Mouse (Mus musculus) c-Kit-positive CD71-positive TER-119-negative erythroid progenitor cells, embryonic 14.5 days (primary cell): Measurements from ENCODE around the gene Tor1aip2.

Experiments used
- DNase-seq: peaks from one replicate; pipeline ENCODE4 v3.0.0-alpha.2; 2013; ENCODE audit warnings: low read depth

Gene Tor1aip2

GRCm38 (mm10) chr1:156041451-156042241 lies 6.4 kb downstream of the Tor1aip2 start:
- DNase-seq: peak; percentile 31

GRCm38 (mm10) chr1:156042481-156042880 lies 7.3 kb downstream of the Tor1aip2 start:
- no peak for DNase-seq

GRCm38 (mm10) chr1:156043027-156043426 lies 7.8 kb downstream of the Tor1aip2 start:
- peak; percentile 55 for DNase-seq

- DNase-seq: no peak
Measured at GRCm38 (mm10) chr1:156044211-156044611, 9.0 kb downstream of the Tor1aip2 start.

GRCm38 (mm10) chr1:156046688-156047087 lies 11.5 kb downstream of the Tor1aip2 start:
- no peak for DNase-seq

- no peak for DNase-seq
Measured at GRCm38 (mm10) chr1:156058207-156058606, 23.0 kb downstream of the Tor1aip2 start.

DNA sequence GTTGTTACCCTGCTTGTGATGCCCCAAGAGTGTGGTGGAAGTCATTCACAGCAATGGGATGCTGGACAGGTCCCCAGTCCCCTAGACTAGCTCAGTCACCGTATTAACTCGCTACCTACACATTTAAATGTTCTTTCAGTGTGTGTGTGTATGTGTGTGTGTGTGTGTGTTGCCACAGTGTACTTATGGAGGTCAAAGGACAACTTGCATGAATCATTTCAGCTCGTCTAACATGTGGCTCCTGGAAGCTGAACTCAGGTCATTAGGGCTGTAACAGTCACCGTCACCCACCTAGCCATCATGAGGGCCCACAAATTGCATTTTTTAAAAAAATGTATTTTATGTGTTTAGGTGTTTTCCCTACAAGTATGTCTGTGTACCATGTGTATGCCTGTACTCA lies 27.0 kb downstream of the Tor1aip2 start:
- DNase-seq: no peak

GRCm38 (mm10) chr1:156066133-156066532 lies 30.9 kb downstream of the Tor1aip2 start:
- no peak for DNase-seq

- no peak for DNase-seq
Measured at GRCm38 (mm10) chr1:156070106-156070505, 34.9 kb downstream of the Tor1aip2 start.

DNA sequence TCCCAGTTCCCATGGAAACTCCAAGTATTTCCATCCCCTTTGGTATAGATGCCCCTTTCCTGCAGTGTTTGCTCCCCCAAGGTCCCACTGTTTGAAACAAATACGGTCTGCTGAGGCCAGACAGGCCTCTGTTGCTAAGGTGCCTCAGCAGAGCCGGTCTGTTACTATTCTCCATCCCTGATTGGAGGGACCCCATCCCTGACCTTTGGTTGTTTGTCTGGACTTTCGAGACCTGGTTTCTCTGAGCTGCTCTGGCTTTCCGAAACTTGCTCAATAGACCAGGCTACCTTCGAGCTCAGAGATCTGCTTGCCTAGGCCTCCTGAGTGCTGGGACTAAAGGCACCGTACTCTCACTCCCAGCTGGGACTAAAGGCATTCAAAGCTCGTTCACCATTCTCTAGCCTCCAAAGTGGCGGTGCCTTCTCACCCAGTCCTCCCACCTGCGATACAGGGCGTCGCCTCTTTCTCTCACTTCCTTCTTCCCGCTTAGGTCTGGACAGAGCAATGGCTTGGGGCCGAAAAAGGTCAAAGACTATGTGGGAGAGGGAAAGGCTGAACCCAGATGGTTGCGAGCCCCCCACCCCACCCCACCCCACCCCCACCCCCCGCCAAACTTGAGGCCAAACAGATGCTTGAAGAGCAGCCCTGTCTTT lies 38.1 kb downstream of the Tor1aip2 start:
- no peak for DNase-seq

DNA sequence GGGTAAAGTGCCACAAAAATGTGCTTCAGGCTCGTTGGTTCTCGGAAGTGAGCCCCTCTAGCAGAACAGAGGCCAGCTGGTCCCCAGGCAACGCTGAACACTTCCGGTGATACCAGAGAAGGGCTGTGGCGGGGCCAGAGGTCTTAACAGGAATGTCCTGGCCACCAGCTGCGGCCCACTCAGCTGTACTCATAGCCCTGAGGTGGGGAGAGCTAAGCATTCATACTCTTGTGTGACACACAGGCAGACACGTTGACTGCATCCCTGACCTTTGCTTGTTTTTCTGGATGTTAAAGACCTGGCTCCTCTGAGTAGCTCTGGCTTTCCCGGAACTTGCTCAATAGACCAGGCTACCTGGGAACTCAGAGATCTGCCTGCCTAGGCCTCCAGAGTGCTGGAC lies 39.4 kb downstream of the Tor1aip2 start:
- no peak for DNase-seq

DNA sequence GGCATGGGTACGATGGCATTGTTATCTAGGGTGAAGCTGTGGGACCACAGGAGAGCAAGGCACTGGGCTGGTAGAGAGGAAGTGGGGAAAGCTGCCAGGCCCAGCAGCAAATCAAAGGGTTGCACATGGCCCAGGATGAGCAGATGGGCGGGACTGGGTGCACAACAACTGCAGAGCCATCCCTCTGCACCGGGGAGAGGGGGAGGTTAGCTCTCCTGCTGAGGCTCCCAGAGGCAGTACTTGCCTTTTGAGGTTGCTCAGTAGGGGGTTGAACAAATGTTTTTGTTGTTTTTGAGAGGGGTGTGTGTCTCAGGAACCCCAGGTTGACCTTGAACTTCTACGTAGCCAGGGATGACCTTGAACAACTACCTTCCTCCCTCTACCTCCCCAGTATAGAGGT lies 41.3 kb downstream of the Tor1aip2 start:
- DNase-seq: no peak

GRCm38 (mm10) chr1:156077655-156078054 lies 42.5 kb downstream of the Tor1aip2 start:
- no peak for DNase-seq

DNA sequence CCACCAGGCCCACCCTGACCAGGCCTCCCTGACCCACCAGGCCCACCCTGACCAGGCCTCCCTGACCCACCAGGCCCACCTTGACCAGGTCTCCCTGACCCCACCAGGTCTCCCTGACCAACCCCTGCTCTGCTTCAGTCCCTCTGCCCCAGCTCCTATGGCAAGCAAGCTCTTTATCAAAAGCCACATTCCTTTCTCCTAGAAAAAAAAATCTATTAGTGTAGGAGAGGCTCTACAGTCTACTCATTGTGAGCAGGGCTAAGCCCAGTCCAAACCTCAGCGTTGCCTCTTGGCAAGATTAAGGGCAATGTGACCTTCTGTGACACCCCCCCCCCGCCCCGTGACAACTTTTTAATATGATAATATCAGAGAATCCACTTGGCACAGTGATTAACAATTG lies 49.4 kb downstream of the Tor1aip2 start:
- DNase-seq: no peak

DNA sequence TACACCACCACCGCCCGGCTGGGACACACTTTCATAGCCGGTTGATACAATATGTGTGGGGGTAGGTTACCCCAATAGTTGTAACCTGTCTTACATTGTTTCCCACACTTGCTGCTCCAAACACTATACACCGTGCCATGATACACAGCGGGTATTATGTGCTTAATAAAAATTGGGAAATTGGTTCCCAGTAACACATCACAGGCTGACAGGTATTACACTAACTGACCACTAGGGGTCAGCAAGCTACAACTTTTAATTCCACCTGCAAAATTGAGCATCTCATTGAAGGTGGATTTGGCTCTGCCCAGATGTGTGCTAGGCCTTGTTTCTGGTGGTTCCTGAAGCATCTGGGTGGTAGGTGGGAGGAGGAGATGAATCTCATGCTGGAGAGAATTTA lies 50.6 kb downstream of the Tor1aip2 start:
- DNase-seq: peak; percentile 53

DNA sequence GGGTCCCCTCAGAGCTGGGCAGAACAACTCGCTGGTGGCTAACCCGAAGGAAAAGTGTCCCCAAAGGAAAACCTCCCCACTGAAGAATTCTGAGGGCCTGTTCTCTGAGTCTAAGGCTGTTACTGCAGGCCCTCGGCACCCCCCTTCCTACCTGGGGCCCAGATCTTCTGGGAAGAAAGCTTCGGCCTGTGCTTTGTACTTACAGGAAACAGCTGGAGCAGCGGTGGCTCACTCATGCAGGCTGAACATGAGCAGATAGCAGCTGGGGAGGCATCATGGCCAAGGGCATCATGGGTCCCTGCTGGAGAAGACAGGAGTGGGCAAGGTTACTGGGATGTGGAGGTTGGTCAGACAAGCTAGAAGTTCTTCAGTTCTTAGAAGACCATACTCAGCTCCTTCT lies 52.4 kb downstream of the Tor1aip2 start:
- no peak for DNase-seq

DNA sequence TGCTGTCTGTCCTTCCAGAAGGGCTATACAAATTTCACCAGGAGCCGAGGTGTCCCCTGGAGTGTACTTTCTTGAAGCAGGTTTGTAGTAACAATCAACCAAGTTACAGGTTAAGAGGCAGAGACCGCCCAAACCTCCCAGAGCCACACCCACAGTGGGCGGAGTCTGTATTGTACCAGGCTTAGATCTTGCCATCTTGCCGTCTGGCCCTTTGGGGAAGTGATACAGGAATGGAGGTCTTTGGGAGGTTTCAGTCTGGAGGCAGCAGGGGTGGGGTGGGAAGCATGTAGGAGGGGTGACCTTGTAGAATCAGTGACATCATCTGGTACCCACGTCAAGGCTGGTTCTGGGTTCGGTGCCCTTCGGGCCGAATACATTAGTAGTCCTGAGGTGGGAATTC lies 54.4 kb downstream of the Tor1aip2 start:
- DNase-seq: no peak

- no peak for DNase-seq
Measured at GRCm38 (mm10) chr1:156090042-156090441, 54.8 kb downstream of the Tor1aip2 start.

DNA sequence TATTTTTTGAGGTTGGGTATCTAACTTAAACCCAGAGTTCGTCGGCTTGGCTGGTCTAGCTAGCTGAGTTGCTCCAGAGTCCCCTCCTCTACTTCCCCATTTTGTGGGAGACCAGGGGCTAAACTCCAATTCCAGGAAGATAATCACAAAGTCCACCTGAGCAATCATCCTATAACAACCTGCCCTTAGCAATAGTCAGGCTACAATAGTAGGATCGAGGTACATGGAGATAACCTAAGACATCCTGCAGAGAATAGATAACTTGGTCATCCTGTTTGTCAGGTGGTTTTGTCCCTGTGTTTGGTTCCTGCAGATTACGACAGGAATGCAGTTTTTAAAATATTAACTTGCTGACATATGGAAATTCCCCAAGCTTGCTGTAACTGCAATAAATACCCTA lies 56.6 kb downstream of the Tor1aip2 start:
- no peak for DNase-seq

GRCm38 (mm10) chr1:156103763-156104162 lies 68.6 kb downstream of the Tor1aip2 start:
- DNase-seq: no peak

DNA sequence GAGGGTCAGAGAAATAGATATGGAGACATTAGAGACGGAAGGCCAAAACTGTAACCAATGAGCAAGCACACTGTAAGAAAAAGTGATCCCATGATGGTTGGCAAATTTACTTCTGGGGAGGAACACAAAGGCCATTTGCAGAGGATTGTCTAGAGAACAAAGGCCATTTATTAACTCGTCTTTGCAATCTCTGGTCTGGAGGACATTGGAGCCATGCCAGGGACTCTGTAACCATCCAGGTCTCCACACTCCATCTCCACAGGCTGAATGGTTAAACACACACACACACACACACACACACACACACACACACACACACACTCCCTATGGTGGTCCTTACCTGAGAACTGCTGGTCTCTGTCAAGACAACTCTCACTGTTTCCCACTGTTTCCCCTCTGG lies 70.2 kb downstream of the Tor1aip2 start:
- DNase-seq: no peak

- no peak for DNase-seq
Measured at GRCm38 (mm10) chr1:156107424-156107823, 72.2 kb downstream of the Tor1aip2 start.

DNA sequence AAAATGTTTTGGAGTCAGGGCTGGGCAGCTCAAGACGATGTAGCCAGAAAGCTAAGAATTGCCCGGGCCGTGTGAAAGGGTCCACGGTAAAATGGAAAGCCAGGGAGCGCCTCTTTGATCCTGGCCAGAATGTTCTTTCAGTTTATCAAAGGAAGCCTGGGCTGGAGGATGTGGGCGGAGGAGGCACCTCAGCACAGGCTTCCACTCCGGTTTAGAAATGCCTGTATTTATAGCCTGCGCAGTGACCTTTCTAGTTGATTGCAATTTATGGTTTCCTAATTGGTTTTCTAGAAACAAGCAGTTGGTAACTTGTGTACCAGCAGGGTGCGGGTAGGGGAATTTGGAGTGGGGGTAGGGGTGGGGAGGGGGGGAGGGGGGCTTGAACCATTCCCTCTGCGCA lies 73.2 kb downstream of the Tor1aip2 start:
- DNase-seq: no peak

GRCm38 (mm10) chr1:156111090-156111489 lies 75.9 kb downstream of the Tor1aip2 start:
- DNase-seq: no peak
